Mouse (Mus musculus) MEL-GATA-1-ER (cell line): ENCODE measurements around the gene Fam19a3.
"Not testable (repeated sequence)": the region's sequence is repeated elsewhere in the genome, so short reads cannot be mapped to it uniquely, and the experiment has no call there.

ENCODE experiments used
- DNase-seq: peaks from one replicate; pipeline ENCODE4 v3.0.0-alpha.2; 2012; ENCODE audit warnings: low read depth; ENCODE audit errors: extremely low read depth

Fam19a3 gene

GRCm38 (mm10) chr3:104767141-104767540, 14.5 kb downstream of the Fam19a3 start:
- no peak for DNase-seq

- DNase-seq, result peak; percentile 74
Measured at GRCm38 (mm10) chr3:104765021-104765420, 16.6 kb downstream of the Fam19a3 start.

GRCm38 (mm10) chr3:104762103-104762863, 19.4 kb downstream of the Fam19a3 start:
- DNase-seq, result peak; percentile 60

DNA sequence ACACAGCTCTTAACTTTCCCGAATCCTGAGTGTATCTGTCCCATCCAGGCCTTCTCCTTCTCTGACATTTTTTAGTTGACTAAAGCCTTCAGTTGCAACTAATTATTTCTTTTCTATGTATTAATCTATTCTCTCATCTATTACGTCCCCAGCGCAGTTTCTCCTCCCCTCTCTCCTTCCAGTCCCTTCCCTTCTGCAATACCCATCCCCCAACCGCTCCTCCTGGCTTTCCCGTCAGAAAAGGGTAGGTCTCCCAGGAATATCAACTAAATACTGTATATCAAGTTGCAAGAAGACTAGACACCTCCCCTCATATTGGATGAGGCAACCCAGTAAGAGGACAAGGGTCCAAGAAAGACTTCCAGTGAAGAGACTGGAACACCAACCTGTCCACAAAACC, 22.8 kb downstream of the Fam19a3 start:
- no peak for DNase-seq

- DNase-seq, result peak; percentile 89
Measured at GRCm38 (mm10) chr3:104758406-104758805, 23.2 kb downstream of the Fam19a3 start.

GRCm38 (mm10) chr3:104752845-104753244, 28.8 kb downstream of the Fam19a3 start:
- DNase-seq, result not testable (repeated sequence)

DNA sequence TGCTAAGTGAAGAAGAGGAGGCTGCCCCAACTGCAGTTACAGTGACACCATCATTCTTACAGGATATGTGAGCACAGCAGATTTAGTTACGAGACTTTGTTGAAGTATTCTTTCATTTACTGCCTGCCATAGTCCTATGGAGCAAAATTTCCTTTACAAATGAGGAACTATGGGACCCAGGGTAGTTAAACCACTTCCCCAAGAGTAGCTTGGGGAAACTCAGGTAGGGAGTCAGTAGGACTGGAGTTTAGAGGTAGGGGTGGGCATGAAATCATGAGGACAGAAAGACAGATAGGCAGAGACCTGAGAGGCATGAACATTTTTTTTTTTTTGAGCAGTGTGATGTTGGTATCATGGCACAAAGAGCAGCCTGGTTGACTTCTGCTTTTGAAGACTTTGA, 37.8 kb downstream of the Fam19a3 start:
- peak; percentile 22 for DNase-seq

DNA sequence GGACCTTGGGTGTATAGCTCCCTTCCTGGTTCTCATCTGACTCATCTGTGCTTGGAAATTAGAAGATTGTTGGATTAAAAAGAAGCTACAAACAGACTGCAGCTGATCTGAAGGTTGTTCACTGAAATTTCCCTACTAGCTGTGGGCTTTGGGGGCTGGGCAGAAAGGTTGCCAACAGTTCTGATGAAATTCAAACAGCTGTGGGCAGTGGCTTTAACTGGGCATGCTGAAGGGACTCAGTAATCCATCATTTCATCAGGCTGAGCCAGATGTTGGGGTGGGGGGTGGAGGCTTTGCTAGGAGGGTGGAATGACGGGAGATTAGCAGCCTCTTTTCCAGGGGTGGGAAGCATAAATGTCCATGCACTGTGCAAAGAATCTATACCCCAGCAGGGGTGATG, 38.5 kb downstream of the Fam19a3 start:
- DNase-seq, result no peak

DNA sequence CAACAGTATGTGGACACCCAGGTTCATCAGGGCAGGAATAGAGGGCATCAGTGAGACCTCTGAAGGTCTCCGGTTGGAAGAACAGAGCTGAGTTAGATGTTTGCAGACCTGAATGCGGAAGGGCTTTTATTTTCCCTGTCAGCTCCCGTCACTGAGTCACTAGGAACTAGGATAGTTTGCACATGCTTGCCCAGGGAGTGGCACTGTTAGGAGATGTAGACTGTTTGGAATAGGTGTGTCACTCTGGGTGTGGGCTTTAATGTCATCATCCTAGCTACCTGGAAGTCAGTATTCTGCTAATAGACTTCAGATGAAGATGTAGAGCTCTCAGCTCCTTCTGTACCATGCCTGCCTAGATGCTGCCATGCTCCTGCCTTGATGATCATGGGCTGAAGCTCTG, 39.7 kb downstream of the Fam19a3 start:
- DNase-seq, result no peak

DNA sequence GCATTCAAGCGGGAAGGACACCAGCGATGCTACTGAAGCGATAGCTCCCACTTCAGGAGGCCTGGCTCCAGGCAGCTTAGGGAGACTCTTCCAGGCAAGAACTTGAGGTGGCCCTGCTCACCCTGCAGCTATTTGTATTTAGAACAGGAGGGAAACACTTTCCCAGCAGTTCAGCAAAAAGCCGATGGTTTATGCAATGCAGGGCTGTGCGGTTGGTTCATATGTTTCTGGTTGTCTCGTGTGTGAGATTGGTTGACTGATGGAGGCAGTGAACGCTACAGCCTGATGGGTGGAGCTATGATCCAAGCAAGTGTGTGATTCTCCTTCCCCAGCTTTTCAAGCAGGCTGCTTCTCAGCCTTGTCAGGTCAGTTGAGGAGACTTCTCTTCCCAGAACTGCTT, 47.0 kb downstream of the Fam19a3 start:
- DNase-seq, result no peak

DNA sequence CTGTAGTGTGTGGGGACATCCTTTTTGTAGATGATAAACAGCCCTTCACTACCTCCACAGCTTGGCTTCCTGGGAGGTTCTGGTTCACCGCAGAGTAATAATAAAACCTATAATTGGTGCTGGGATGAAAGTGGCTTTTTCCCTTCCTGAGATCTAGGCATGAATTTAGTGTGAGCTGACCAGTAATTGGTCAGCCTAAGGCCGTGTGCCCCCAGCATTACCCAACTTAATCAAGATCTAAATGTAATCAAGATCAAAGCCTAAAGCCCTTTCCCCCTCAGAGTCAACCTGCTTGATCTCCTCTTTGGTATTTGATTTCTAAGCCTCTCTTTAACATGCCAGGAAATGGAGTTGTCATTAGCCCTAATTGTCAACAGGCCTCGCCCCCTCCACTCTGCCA, 48.7 kb downstream of the Fam19a3 start:
- no peak for DNase-seq

DNA sequence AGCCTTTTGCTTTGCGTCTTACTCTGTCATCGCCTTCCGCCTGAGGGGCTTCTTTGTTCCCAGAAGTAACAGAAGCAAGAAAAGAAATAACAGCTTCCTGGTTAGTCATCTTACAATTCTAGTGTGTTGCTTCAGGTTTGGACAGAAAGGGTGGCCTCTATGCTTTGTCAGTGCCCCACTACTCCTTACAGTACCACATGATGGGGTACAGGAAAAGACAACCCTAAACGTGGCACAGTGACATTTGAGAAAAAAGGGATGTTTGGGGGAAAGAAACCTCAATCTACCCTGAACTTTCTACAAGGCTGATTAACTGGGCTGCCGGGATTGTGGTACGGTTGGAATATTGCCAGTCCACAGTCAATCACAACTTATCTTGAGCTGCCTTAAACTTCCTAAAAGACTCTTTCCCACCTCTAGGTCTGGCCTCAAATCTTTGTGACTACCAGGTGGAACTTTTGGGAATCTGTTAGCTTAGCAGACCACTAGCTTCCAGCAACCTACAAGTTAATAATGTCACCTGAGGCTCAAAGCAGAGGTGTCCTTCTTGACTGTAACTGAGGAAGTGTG, 52.3 kb downstream of the Fam19a3 start:
- DNase-seq, result peak; percentile 17
